Mouse (Mus musculus): ENCODE measurements around the gene Msl1. TPM values are rescaled to one million over a fixed set of nuclear protein-coding genes. Genes with fewer than 3 reads are reported as not detected.
A peak's percentile ranks its signal among the peaks of the same experiment; 100 is the strongest.

The Msl1 gene
- polyA plus RNA-seq, 1 experiment from 2014 or later: 37.0 TPM

GRCm38 (mm10) chr11:98766816-98767215 lies 28.5 kb upstream of the Msl1 start:
- Histone ChIP-seq H3K4me1 (peaks cover 41% of the 10 kb centered on the region), H3K4me2 (replicated peaks) (peak overlapping the region; percentile 49), H3K9ac (no peak overlapping the region), H3K36me3 (peaks cover 59% of the 10 kb centered on the region), H3K4me3 (no peak overlapping the region), H3K27me3 (replicated peaks) (no peaks in the 10 kb centered on the region), H3K9me3 (no peaks in the 10 kb centered on the region), H3K27ac (peak overlapping the region; percentile 8; the same call in 1 of the 2 replicates)
- peak; percentile 34 for ATAC-seq (ENCODE audit: low FRiP score, low read depth)
- WGBS: 51% methylated on average over 5 of the region's 5 CpGs

GRCm38 (mm10) chr11:98767276-98767675 lies 28.0 kb upstream of the Msl1 start:
- peak; percentile 54 for ATAC-seq (ENCODE audit: low FRiP score, low read depth)
- Histone ChIP-seq H3K27me3 (replicated peaks) (no peaks in the 10 kb centered on the region), H3K36me3 (peaks cover 55% of the 10 kb centered on the region), H3K4me2 (replicated peaks) (peak overlapping the region; percentile 49), H3K4me3 (no peak overlapping the region), H3K9ac (no peak overlapping the region), H3K4me1 (peaks cover 41% of the 10 kb centered on the region), H3K9me3 (no peaks in the 10 kb centered on the region), H3K27ac (0 out of 2 replicates have a peak overlapping the region, but pooled peaks have one; percentile 8)
- WGBS: 16% methylated on average over 9 of the region's 9 CpGs

- no peak overlapping the region for H3K9ac ChIP-seq
- peaks cover 51% of the 10 kb centered on the region for H3K36me3 ChIP-seq
- H3K27me3 ChIP-seq (replicated peaks): no peaks in the 10 kb centered on the region
- H3K9me3 ChIP-seq: no peaks in the 10 kb centered on the region
- peak overlapping the region; percentile 55; the same call in 1 of the 2 replicates for H3K27ac ChIP-seq
- peaks cover 41% of the 10 kb centered on the region for H3K4me1 ChIP-seq
- no peak overlapping the region for H3K4me3 ChIP-seq
- peak overlapping the region; percentile 49 for H3K4me2 ChIP-seq (replicated peaks)
- 0 out of 2 replicates have a peak, but pooled peaks have one; percentile 9 for ATAC-seq (ENCODE audit: low FRiP score, low read depth)
- 24% methylated on average over 4 of the region's 4 CpGs for WGBS
These were observed 27.6 kb upstream of the Msl1 start for GRCm38 (mm10) chr11:98767713-98768112.

- H3K9ac ChIP-seq: peak overlapping the region; percentile 38; the same call in 1 of the 2 replicates
- H3K36me3 ChIP-seq: peaks cover 45% of the 10 kb centered on the region
- H3K27me3 ChIP-seq (replicated peaks): no peaks in the 10 kb centered on the region
- no peak for ATAC-seq (ENCODE audit: low FRiP score, low read depth)
- no peaks in the 10 kb centered on the region for H3K9me3 ChIP-seq
- peak overlapping the region; percentile 49 for H3K4me2 ChIP-seq (replicated peaks)
- H3K4me3 ChIP-seq: no peak overlapping the region
- peaks cover 42% of the 10 kb centered on the region for H3K4me1 ChIP-seq
- 23% methylated on average over 36 of the region's 39 CpGs for WGBS
- H3K27ac ChIP-seq: peak overlapping the region; percentile 55; the same call in 1 of the 2 replicates
These were observed 26.9 kb upstream of the Msl1 start for GRCm38 (mm10) chr11:98768127-98769006.

GRCm38 (mm10) chr11:98769007-98769954 lies 26.0 kb upstream of the Msl1 start:
- WGBS: 91% methylated on average over 25 of the region's 25 CpGs
- Histone ChIP-seq H3K9me3 (no peaks in the 10 kb centered on the region), H3K27me3 (replicated peaks) (no peaks in the 10 kb centered on the region), H3K9ac (0 out of 2 replicates have a peak overlapping the region, but pooled peaks have one; percentile 38), H3K4me2 (replicated peaks) (peak overlapping the region; percentile 49), H3K36me3 (peaks cover 35% of the 10 kb centered on the region), H3K4me1 (peaks cover 51% of the 10 kb centered on the region), H3K4me3 (no peak overlapping the region), H3K27ac (no peak overlapping the region)
- no peak for ATAC-seq (ENCODE audit: low FRiP score, low read depth)

GRCm38 (mm10) chr11:98770096-98770975 lies 25.0 kb upstream of the Msl1 start:
- ATAC-seq (ENCODE audit: low FRiP score, low read depth): no peak
- 96% methylated on average over 26 of the region's 26 CpGs for WGBS

GRCm38 (mm10) chr11:98771131-98771530 lies 24.2 kb upstream of the Msl1 start:
- Histone ChIP-seq H3K36me3 (peaks cover 28% of the 10 kb centered on the region), H3K9me3 (no peaks in the 10 kb centered on the region), H3K4me1 (peaks cover 59% of the 10 kb centered on the region), H3K4me2 (replicated peaks) (no peak overlapping the region), H3K27ac (no peak overlapping the region), H3K4me3 (no peak overlapping the region), H3K27me3 (replicated peaks) (no peaks in the 10 kb centered on the region), H3K9ac (no peak overlapping the region)
- WGBS: 96% methylated on average over 18 of the region's 18 CpGs
- ATAC-seq (ENCODE audit: low FRiP score, low read depth): no peak

More at GRCm38 (mm10) chr11:98770096-98770975, 25.0 kb upstream of the Msl1 start:
- Histone ChIP-seq H3K27me3 (replicated peaks) (no peaks in the 10 kb centered on the region), H3K27ac (no peak overlapping the region), H3K4me3 (no peak overlapping the region), H3K9ac (no peak overlapping the region), H3K9me3 (no peaks in the 10 kb centered on the region), H3K4me1 (peaks cover 59% of the 10 kb centered on the region), H3K36me3 (peaks cover 30% of the 10 kb centered on the region), H3K4me2 (replicated peaks) (no peak overlapping the region)

- H3K9me3 ChIP-seq: no peaks in the 10 kb centered on the region
- H3K27me3 ChIP-seq (replicated peaks): no peaks in the 10 kb centered on the region
- no peak for ATAC-seq (ENCODE audit: low FRiP score, low read depth)
- 95% methylated on average over 11 of the region's 11 CpGs for WGBS
- H3K4me2 ChIP-seq (replicated peaks): no peak overlapping the region
- no peak overlapping the region for H3K27ac ChIP-seq
- H3K4me3 ChIP-seq: no peak overlapping the region
- peaks cover 57% of the 10 kb centered on the region for H3K4me1 ChIP-seq
- H3K36me3 ChIP-seq: peaks cover 24% of the 10 kb centered on the region
- no peak overlapping the region for H3K9ac ChIP-seq
These were observed 23.3 kb upstream of the Msl1 start for GRCm38 (mm10) chr11:98771844-98772525.

- no peaks in the 10 kb centered on the region for H3K27me3 ChIP-seq (replicated peaks)
- no peak for ATAC-seq (ENCODE audit: low FRiP score, low read depth)
- peaks cover 24% of the 10 kb centered on the region for H3K36me3 ChIP-seq
- H3K9ac ChIP-seq: no peak overlapping the region
- WGBS: 72% methylated on average over 8 of the region's 8 CpGs
- peaks cover 53% of the 10 kb centered on the region for H3K4me1 ChIP-seq
- no peak overlapping the region for H3K27ac ChIP-seq
- H3K4me2 ChIP-seq (replicated peaks): no peak overlapping the region
- H3K4me3 ChIP-seq: no peak overlapping the region
- no peaks in the 10 kb centered on the region for H3K9me3 ChIP-seq
These were observed 22.6 kb upstream of the Msl1 start for GRCm38 (mm10) chr11:98772667-98773171.

GRCm38 (mm10) chr11:98773635-98774295 lies 21.6 kb upstream of the Msl1 start:
- H3K9ac ChIP-seq: peak overlapping the region; percentile 27; the same call in 1 of the 2 replicates
- peaks cover 18% of the 10 kb centered on the region for H3K36me3 ChIP-seq
- under 1% methylated on average over 37 of the region's 37 CpGs for WGBS
- peak overlapping the region; percentile 31 for H3K4me3 ChIP-seq
- ATAC-seq (ENCODE audit: low FRiP score, low read depth): peak; percentile 71
- peaks cover 43% of the 10 kb centered on the region for H3K4me1 ChIP-seq
- peak overlapping the region; percentile 80 for H3K4me2 ChIP-seq (replicated peaks)
- no peaks in the 10 kb centered on the region for H3K9me3 ChIP-seq
- H3K27me3 ChIP-seq (replicated peaks): no peaks in the 10 kb centered on the region
- no peak overlapping the region for H3K27ac ChIP-seq
